Mouse (Mus musculus) spleen, postnatal 4 days (tissue): Measurements from ENCODE around the gene Dnajc2.

Experiments used
- DNase-seq, 2 experiments: peaks; one replicate each; pipeline ENCODE4 v3.0.0; 2022; ENCODE audit warnings: low spot score in 2 of 2

Dnajc2 gene

GRCm38 (mm10) chr5:21785053-21785452, at the start of gene Dnajc2, which contains the start of gene Psmc2:
Gene Dnajc2, minus strand, starts transcription at chr5:21785251.
Gene Psmc2, plus strand, starts transcription at chr5:21785283.
- peak; percentile 88 to 93 for DNase-seq

DNA sequence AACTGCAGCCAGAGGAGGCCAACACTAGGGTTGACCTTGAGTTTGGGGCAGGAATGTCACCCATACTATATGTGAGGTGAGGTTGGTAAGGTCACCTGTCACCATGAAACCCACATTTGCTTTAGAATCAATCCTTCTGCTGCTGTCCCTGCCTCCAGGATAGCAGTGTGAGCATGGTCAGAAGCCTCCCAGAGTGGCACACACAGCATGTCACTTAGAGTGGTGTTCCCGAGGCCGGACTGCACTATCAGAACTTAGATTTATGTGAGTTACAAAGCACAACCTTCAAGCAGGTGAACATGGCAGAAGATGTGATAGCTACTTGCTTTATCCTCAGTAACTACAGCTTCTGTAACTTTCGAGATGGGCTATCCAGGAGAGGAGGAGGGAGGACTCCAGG, 46.7 kb upstream of the Dnajc2 start:
- DNase-seq: no peak

DNA sequence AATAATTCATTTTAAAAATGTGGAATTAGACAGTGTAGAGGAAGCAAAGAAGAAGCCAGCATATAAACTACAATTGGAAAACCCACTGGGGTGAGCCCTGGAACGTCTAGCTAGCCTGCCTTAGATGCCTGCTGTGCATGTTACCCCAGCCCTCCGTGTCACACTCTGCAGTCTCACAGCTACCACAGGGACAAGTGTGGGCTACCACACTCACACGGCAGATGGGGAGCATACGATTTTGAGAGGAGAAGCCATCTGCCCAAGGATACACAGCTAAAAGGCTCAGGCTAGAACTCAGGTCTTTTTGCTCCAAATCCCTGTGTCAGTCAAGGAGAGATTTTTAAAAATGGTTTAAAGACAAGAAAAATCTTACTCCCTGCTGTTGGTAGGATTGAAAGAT, 43.8 kb upstream of the Dnajc2 start:
- DNase-seq: no peak

GRCm38 (mm10) chr5:21827643-21828042, 42.6 kb upstream of the Dnajc2 start:
- DNase-seq: no peak

GRCm38 (mm10) chr5:21826370-21826769, 41.3 kb upstream of the Dnajc2 start:
- no peak for DNase-seq

GRCm38 (mm10) chr5:21813994-21814393, 28.9 kb upstream of the Dnajc2 start:
- DNase-seq: peak; percentile 51 to 82

GRCm38 (mm10) chr5:21810924-21811323, 25.9 kb upstream of the Dnajc2 start:
- DNase-seq: no peak

GRCm38 (mm10) chr5:21804837-21805236, 19.8 kb upstream of the Dnajc2 start:
- DNase-seq: no peak

DNA sequence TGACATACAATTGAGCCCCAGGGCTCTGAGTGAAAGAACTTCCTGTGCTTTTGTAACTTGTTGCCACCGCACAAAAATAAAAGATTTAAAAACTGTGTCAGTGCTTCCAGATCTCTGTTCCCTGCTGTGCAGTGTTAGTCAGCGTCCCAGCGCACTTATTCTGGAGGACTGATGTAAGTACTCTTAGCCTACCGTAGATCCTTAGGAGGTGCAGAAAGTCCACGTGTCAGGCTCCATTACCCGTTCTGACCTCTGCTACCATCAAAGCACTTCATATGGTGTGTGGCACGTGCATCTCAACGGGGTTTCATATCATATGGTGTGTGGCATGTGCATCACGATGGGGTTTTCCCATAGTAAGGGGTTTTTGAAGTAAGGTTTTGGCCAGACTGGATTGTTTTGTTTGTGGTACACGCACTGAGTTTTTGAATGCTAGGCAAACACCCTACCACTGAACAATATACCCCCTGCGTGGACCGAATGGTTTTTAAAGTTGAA, 18.7 kb upstream of the Dnajc2 start:
- DNase-seq: no peak

DNA sequence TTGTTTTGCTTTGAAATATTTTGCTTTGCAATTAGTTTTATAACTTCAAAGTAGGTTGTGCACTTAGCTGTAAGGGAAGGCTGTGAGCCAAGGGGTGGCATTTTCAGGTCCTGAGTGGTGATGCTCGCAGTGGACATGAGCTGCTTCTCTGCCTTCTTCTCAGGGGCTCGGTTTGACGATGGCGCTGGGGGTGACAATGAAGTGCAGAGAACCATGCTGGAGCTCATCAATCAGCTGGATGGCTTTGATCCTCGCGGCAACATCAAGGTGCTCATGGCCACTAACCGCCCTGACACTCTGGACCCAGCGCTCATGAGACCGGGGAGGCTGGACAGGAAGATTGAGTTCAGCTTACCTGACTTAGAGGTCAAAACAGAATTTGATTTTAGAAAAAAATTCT, 17.9 kb upstream of the Dnajc2 start:
- no peak for DNase-seq

GRCm38 (mm10) chr5:21792166-21792565, 7.1 kb upstream of the Dnajc2 start:
- DNase-seq: no peak

GRCm38 (mm10) chr5:21789061-21789460, 4.0 kb upstream of the Dnajc2 start:
- no peak for DNase-seq

GRCm38 (mm10) chr5:21787186-21788105, 2.4 kb upstream of the Dnajc2 start:
- DNase-seq: no peak

DNA sequence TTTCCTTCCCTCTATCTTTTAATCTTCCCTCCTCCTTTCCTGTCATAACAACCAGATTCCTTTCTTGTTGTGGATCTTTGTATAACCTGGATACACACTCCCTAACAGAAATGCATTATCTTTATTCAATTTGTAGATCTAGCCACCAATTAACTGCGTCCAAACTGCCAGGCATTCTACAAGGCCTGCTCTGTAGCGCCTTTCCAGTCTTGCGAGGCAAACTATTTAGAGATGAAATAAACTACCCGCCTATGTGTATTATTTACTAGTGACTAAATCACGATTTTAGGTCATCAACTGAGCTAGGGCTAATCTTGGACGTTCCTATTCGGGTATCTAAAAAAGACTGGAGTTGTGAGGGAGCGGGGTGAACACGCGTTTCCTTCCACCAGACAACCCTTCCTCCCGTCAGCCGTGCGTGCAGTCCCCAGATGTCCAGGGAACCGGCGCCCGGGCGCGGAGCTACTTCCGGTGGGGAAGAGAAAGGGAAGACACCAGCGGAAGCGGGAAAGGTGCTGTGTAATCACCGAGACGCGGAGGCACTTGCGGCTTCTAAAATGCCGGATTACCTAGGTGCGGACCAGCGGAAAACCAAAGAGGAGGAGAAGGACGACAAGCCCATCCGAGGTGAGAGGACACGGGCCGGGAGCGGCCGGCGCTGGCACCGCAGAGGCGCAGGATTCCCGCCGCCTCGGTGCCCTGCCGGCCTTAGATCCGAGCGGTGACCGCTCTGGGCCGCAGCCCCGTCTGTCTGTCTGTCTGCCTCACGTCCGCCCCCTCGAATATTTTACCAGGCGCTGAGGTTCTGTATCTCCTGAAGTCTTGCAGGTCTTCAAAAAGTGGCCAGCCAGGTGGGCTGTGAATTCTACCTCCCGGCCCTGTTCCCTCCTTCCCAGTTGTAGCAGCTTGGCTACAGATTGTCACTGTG, 1.5 kb upstream of the Dnajc2 start:
- DNase-seq: peak; percentile 92 to 95

- no peak for DNase-seq
These were observed 725 bp upstream of the Dnajc2 start for GRCm38 (mm10) chr5:21785776-21786175.

DNA sequence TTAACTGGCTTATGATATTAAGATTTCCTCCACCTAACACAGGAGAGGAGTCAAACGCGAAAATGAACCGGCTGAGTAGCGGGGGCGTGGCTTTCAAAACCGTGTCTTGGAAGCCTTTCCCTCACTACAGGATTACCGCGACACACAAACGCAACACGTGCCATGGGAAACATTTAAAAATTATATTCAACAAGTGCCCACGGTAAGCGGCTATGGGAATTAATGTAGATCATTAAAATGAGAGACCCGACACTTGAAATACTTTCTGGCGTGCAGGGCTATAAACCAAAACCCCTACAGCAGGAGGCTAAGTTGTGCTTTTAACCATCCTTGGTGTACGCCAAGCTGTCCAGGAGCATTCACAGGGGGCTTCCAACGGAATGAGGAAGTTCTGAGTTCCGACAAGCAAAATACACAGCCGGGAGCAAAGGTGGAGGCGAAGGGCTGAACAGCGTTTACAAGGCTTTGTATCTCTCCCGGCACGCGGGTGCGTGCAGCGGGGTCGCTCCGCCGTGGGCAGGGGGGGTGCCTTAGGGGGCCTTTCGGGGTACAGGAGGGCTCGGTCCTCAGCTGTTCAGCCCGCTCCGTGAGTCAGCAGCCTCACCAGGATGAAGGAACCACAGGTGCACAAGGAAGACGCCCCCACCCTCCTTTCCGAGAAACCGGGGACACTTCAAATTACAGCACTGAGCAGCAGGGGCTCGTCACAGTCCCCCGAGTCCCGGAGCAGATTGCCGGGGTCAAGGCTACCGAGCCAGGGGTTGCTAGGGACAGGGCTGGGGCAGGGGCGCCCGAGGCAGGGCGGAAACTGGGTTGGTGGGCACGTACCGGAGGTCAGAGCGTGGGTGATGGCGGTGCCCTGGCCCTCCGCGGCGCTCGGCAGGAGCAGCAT, 644 bp downstream of the Dnajc2 start:
- peak in 1 of 2 experiments; percentile 30 for DNase-seq

GRCm38 (mm10) chr5:21776491-21776890, 8.6 kb downstream of the Dnajc2 start:
- DNase-seq: no peak

DNA sequence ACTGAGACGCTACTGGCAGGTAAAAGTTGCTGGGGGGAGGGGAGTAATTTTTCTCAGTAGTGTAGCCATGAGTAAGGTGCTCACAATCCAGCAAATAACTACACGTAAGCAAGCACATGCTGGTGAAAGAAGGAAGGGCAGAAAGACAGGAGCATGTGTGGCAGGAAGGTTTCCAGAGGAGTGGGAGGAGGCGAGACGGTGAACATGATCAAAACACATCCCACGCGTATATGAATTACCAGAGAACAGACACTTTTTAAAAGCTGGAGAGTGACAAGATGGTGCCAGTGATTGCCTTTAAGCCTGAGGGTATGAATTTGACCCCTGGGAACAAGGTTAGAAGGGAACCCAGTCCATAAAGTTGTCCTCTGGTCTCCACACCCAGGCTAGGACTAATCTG, 15.2 kb downstream of the Dnajc2 start:
- DNase-seq: no peak

- DNase-seq: no peak
These were observed 16.5 kb downstream of the Dnajc2 start for GRCm38 (mm10) chr5:21768506-21768905.

DNA sequence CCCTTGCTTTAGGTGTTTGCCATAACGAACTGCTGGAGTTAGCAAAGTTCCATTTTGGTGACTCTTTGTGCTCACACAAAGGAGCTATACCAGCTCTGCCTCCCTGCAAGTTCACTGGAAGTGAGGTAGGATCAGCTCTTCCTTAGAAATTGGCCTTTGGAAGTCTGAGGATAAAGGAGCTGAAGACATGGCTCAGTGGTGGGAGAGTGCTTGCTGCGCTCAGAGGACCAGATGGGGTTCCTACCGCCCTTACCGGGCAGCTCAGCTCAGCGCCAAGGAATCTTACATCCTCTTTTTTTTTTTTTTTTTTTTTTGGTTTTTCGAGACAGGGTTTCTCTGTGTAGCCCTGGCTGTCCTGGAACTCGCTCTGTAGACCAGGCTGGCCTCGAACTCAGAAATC, 39.1 kb downstream of the Dnajc2 start:
- no peak for DNase-seq

DNA sequence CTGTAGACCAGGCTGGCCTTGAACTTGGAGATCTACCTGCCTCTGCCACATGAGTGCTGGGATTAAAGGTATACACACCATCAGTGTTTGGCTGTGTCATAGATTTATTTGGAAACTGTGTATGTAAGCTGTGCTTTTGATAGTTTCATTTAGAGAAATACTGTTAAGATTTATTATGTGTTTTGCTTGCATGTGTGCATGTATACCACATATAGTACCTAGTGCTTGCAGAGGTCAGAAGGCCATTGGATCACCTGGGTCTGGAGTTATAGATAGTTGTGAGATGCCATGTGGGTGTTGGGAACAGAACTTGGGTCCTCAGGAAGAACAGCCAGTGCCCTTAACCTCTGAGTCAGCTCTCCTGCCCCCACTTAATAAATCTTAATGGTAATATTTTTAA, 40.4 kb downstream of the Dnajc2 start:
- no peak for DNase-seq
